Mouse (Mus musculus): ENCODE measurements around the gene Ptprn2. TPM values are rescaled to one million over a fixed set of nuclear protein-coding genes. Genes with fewer than 3 reads are reported as not detected.

The Ptprn2 gene
- polyA plus RNA-seq, 1 experiment from 2014 or later = 15.8 TPM

DNA sequence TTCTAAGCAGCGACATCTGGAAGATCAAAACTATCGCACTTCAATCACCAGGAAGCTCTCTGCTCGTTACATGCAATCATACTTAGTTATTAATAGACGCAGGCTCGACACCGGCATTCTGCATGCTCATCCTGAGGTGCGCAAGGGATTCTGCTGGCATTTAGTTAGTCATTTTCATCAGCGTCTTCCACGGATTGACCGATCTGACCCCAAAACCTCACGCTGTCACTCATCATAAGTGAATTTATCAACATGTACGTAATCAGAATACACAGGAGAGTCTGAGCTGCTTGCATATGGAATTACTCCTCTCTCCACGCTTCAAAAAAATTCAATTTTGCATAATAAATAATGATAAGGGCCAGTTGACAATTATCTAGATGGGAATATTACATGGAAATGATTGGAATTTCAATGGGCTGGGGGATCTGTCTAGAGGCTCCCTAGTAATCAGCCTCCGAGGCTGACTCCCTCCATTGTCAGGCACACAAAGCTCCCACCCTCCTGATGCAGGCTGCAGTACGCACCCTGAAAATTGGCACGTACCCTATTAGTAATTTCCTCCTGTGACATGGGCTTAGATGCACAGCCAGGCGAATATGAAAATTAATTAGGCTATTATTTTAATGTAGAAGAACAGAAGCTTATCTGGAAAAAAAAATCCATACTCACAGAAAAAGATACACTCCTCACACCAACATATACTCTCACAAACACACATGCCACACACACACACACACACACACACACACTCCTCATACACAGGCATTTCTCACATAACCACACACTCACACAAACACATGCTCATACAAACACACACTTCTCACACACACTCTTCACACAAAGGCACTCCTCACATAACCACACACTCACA is 819.5 kb downstream of the Ptprn2 start:
- Histone ChIP-seq H3K9me3 (ENCODE audit: control insufficient read depth, low read length) (no peaks in the 10 kb centered on the region), H3K27ac (replicated peaks; ENCODE audit: low read depth, low read length) (peak overlapping the region; percentile 80), H3K4me2 (ENCODE audit: low read length) (no peak overlapping the region), H3K9ac (replicated peaks; ENCODE audit: low read length) (peak overlapping the region; percentile 1; the same call in 1 of the 2 replicates), H3K36me3 (ENCODE audit: control insufficient read depth, insufficient read depth, low read length) (no peaks in the 10 kb centered on the region), H3K27me3 (ENCODE audit: control insufficient read depth, insufficient read depth, low read length) (no peaks in the 10 kb centered on the region), H3K4me3 (replicated peaks; ENCODE audit: low read depth, low read length) (no peak overlapping the region), H3K4me1 (ENCODE audit: control insufficient read depth, insufficient read depth, low read length) (peaks cover 21% of the 10 kb centered on the region)
- ATAC-seq (ENCODE audit: low FRiP score, low TSS enrichment) (peak; percentile 81), DNase-seq (peak; percentile 73)
- 27% methylated on average over 17 of the region's 17 CpGs for WGBS

DNA sequence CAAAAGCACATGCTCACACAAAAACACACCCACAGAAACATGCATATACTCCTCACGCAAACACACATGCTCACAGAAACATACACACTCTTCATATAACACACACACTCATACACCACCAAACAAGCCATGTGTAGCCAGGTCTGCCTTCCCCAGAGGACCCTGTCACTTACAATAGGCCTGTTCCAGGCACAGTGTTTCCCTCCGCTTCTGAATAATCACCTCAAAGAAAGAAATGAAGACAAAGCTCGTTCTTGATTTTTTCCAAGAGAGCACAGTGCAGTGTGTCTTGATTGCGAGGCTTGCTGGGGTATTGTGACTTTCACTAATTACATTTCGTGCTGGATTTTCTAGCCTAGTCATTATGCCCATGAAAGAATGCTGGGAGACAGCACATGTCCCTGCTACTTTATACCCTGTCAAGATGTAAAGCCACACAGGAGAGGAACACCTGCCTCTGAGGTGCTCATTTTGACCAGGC is 820.1 kb downstream of the Ptprn2 start:
- 28% methylated on average over 5 of the region's 5 CpGs for WGBS
- no peaks in the 10 kb centered on the region for H3K9me3 ChIP-seq (ENCODE audit: control insufficient read depth, low read length)
- peak overlapping the region; percentile 1; the same call in 1 of the 2 replicates for H3K9ac ChIP-seq (replicated peaks; ENCODE audit: low read length)
- no peak overlapping the region for H3K4me3 ChIP-seq (replicated peaks; ENCODE audit: low read depth, low read length)
- ATAC-seq (ENCODE audit: low FRiP score, low TSS enrichment) (peak; percentile 38), DNase-seq (peak; percentile 49)
- no peaks in the 10 kb centered on the region for H3K27me3 ChIP-seq (ENCODE audit: control insufficient read depth, insufficient read depth, low read length)
- H3K27ac ChIP-seq (replicated peaks; ENCODE audit: low read depth, low read length) = peak overlapping the region; percentile 80
- no peaks in the 10 kb centered on the region for H3K36me3 ChIP-seq (ENCODE audit: control insufficient read depth, insufficient read depth, low read length)
- H3K4me1 ChIP-seq (ENCODE audit: control insufficient read depth, insufficient read depth, low read length) = peaks cover 21% of the 10 kb centered on the region
- no peak overlapping the region for H3K4me2 ChIP-seq (ENCODE audit: low read length)

DNA sequence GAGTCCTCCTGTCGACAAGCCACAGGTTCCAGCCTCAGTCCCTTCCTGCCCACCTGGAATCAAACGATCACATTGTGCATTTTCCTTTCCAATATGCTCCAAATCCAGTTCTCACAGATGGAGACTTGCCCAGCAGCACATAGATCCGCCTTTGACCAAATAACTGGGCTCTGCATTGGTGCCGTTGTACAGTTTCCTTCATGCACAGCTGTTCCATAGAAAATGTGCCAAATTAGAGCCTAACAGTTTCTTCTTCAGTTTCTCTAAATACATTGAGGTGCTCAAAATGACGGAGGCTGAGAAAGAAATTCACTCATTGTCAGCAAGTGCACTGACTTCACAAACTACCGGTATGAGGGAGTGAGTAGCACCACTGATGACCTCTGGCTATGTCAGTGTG is 826.6 kb downstream of the Ptprn2 start:
- no peak overlapping the region for H3K4me3 ChIP-seq (replicated peaks; ENCODE audit: low read depth, low read length)
- peaks cover 2% of the 10 kb centered on the region; the same call in 1 of the 2 replicates for H3K9me3 ChIP-seq (ENCODE audit: control insufficient read depth, low read length)
- 92% methylated on average over 6 of the region's 6 CpGs for WGBS
- no peak overlapping the region for H3K9ac ChIP-seq (replicated peaks; ENCODE audit: low read length)
- H3K27ac ChIP-seq (replicated peaks; ENCODE audit: low read depth, low read length) = no peak overlapping the region
- DNase-seq (no peak), ATAC-seq (ENCODE audit: low FRiP score, low TSS enrichment) (no peak)
- no peak overlapping the region for H3K4me2 ChIP-seq (ENCODE audit: low read length)
- H3K36me3 ChIP-seq (ENCODE audit: control insufficient read depth, insufficient read depth, low read length) = no peaks in the 10 kb centered on the region
- no peaks in the 10 kb centered on the region for H3K27me3 ChIP-seq (ENCODE audit: control insufficient read depth, insufficient read depth, low read length)
- peaks cover 5% of the 10 kb centered on the region; the same call in 1 of the 2 replicates for H3K4me1 ChIP-seq (ENCODE audit: control insufficient read depth, insufficient read depth, low read length)

DNA sequence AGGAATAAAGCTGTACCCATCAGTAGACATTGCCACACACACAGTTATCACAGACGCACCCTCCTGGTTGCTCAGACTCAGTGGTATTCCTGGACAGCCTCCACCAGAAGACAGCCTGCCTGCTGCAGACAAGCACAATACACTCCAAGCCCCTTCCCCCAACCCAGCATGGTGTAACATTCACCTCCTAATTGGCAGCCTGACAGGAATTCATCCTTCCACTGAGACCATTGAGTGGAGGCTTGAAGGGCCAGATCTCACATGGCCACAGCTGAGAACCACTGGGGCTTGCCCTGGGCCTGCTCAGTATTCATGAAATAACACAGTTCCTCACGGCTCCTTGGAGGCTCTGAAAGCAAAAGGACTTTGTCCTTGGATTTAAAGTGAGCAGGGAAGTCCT is 829.5 kb downstream of the Ptprn2 start:
- ATAC-seq (ENCODE audit: low FRiP score, low TSS enrichment) (peak; percentile 37; the same call in 1 of the 2 replicates), DNase-seq (peak; percentile 58)
- H3K9ac ChIP-seq (replicated peaks; ENCODE audit: low read length) = no peak overlapping the region
- H3K36me3 ChIP-seq (ENCODE audit: control insufficient read depth, insufficient read depth, low read length) = no peaks in the 10 kb centered on the region
- H3K4me3 ChIP-seq (replicated peaks; ENCODE audit: low read depth, low read length) = no peak overlapping the region
- H3K27me3 ChIP-seq (ENCODE audit: control insufficient read depth, insufficient read depth, low read length) = no peaks in the 10 kb centered on the region
- no peak overlapping the region for H3K4me2 ChIP-seq (ENCODE audit: low read length)
- WGBS = 27% methylated on average over 2 of the region's 2 CpGs
- peaks cover 5% of the 10 kb centered on the region; the same call in 1 of the 2 replicates for H3K4me1 ChIP-seq (ENCODE audit: control insufficient read depth, insufficient read depth, low read length)
- peaks cover 3% of the 10 kb centered on the region; the same call in 1 of the 2 replicates for H3K9me3 ChIP-seq (ENCODE audit: control insufficient read depth, low read length)
- H3K27ac ChIP-seq (replicated peaks; ENCODE audit: low read depth, low read length) = peak overlapping the region; percentile 3

DNA sequence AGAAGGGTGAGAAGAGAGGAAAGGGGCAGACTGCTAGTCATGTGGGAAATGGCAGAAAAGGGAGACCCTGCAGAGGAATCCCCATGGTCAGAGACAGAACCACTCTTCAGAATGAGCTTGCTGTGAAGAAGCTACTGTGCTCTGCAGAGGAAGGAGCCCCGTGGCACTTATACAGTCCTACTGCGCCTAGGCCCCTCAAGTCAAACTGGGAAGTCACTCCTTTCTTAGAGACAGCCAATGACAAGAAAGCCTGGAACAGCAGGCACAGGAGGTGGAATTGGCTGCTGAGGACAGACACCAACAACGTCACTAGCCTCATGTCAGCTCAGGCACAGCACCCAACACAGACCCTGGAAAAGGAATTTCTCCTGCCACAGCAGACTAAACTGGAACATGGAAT is 830.1 kb downstream of the Ptprn2 start:
- H3K4me3 ChIP-seq (replicated peaks; ENCODE audit: low read depth, low read length) = no peak overlapping the region
- H3K27me3 ChIP-seq (ENCODE audit: control insufficient read depth, insufficient read depth, low read length) = no peaks in the 10 kb centered on the region
- no peak overlapping the region for H3K27ac ChIP-seq (replicated peaks; ENCODE audit: low read depth, low read length)
- no peak overlapping the region for H3K9ac ChIP-seq (replicated peaks; ENCODE audit: low read length)
- peaks cover 3% of the 10 kb centered on the region; the same call in 1 of the 2 replicates for H3K9me3 ChIP-seq (ENCODE audit: control insufficient read depth, low read length)
- DNase-seq = no peak
- H3K36me3 ChIP-seq (ENCODE audit: control insufficient read depth, insufficient read depth, low read length) = no peaks in the 10 kb centered on the region
- no peak overlapping the region for H3K4me2 ChIP-seq (ENCODE audit: low read length)
- 87% methylated on average over 3 of the region's 3 CpGs for WGBS
- no peak for ATAC-seq (ENCODE audit: low FRiP score, low TSS enrichment)
- peaks cover 5% of the 10 kb centered on the region; the same call in 1 of the 2 replicates for H3K4me1 ChIP-seq (ENCODE audit: control insufficient read depth, insufficient read depth, low read length)

DNA sequence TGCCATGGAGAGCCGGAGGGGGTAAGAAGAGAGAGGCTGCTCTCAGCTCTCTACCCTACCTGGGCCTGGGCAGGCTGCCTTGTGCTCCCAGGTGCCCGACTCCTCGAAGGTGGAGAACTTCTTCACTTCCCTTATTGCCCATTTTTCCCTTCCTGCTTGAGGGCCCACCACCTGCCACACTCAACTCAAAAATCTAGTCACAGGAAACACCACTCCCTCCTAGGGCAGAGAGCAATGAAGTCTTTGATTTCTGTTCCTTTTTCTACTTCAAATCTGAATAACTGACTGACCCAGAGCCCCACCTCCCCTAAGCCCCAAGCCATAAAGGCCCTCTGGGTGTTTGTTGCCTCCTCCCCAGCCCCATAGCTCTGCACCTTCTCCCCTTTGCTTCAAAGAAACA is 832.7 kb downstream of the Ptprn2 start:
- 90% methylated on average over 3 of the region's 3 CpGs for WGBS
- H3K9me3 ChIP-seq (ENCODE audit: control insufficient read depth, low read length) = peaks cover 3% of the 10 kb centered on the region; the same call in 1 of the 2 replicates
- peaks cover 5% of the 10 kb centered on the region; the same call in 1 of the 2 replicates for H3K4me1 ChIP-seq (ENCODE audit: control insufficient read depth, insufficient read depth, low read length)
- H3K9ac ChIP-seq (replicated peaks; ENCODE audit: low read length) = no peak overlapping the region
- no peaks in the 10 kb centered on the region for H3K36me3 ChIP-seq (ENCODE audit: control insufficient read depth, insufficient read depth, low read length)
- no peak overlapping the region for H3K4me2 ChIP-seq (ENCODE audit: low read length)
- ATAC-seq (ENCODE audit: low FRiP score, low TSS enrichment) = no peak
- H3K27me3 ChIP-seq (ENCODE audit: control insufficient read depth, insufficient read depth, low read length) = no peaks in the 10 kb centered on the region
- no peak for DNase-seq
- no peak overlapping the region for H3K4me3 ChIP-seq (replicated peaks; ENCODE audit: low read depth, low read length)
- no peak overlapping the region for H3K27ac ChIP-seq (replicated peaks; ENCODE audit: low read depth, low read length)

DNA sequence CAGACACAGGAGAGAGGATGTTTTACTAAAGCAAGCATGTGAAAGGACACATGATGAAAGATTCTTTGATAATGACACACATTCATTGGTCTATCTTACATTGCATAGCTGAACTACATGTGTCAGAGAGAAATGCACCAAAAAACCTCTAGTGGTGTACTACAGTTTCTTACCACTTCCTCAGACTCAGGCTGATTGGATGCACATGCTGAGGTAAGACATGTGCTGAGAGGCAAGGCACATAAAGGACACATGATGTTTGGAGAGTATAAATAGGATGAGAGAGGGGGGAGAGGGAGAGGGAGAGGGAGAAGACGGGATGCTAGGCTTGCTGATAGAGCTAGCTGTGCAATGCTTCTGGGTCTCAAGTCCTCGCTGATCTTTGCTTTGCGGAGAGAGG is 837.5 kb downstream of the Ptprn2 start:
- no peak for DNase-seq
- 82% methylated on average over 3 of the region's 3 CpGs for WGBS
- no peaks in the 10 kb centered on the region for H3K36me3 ChIP-seq (ENCODE audit: control insufficient read depth, insufficient read depth, low read length)

More for the DNA sequence above, 837.5 kb downstream of the Ptprn2 start:
- no peak overlapping the region for H3K27ac ChIP-seq (replicated peaks; ENCODE audit: low read depth, low read length)
- no peak overlapping the region for H3K4me3 ChIP-seq (replicated peaks; ENCODE audit: low read depth, low read length)
- H3K27me3 ChIP-seq (ENCODE audit: control insufficient read depth, insufficient read depth, low read length) = no peaks in the 10 kb centered on the region
- no peak overlapping the region for H3K4me2 ChIP-seq (ENCODE audit: low read length)
- H3K4me1 ChIP-seq (ENCODE audit: control insufficient read depth, insufficient read depth, low read length) = no peaks in the 10 kb centered on the region
- H3K9ac ChIP-seq (replicated peaks; ENCODE audit: low read length) = no peak overlapping the region
- no peak for ATAC-seq (ENCODE audit: low FRiP score, low TSS enrichment)
- H3K9me3 ChIP-seq (ENCODE audit: control insufficient read depth, low read length) = no peaks in the 10 kb centered on the region
